Comparison of ENCODE assay signal across 7 mouse cellular contexts in the genomic region with DNA sequence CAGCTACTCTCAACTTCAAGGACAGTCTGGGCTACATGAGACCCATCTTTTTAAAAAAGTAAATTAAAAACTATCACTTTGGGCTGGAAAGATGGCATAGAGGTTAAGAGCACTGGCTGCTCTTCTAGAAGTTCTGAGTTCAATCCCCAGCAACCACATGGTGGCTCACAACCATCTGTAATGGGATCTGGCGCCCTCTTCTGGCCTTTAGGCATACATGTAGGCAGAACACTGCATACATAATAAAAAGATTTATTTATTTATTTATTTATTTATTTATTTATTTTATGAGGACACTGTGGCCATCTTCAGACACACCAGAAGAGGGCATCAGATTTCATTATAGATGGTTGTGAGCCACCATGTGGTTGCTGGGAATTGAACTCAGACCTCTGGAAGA. TPM values are rescaled to one million over a fixed set of nuclear protein-coding genes. Genes with fewer than 3 reads are reported as not detected.
DNase-seq lines count a peak whose midpoint lies in the region; ATAC-seq and TF ChIP-seq lines count a peak whose summit lies in the region.
"Not testable (repeated sequence)": the region's sequence is repeated elsewhere in the genome, so short reads cannot be mapped to it uniquely, and the experiment has no call there.

No protein-coding gene starts in this region.

- TF ChIP-seq EP300 in heart, postnatal 0 days (IDR thresholded peaks at IDR 0.05; ENCODE audit: low read depth): not testable (repeated sequence)

- not testable (repeated sequence) for ATAC-seq in heart, postnatal 0 days (ENCODE audit: insufficient read depth, low read depth)

- not testable (repeated sequence) for H3K4me1 ChIP-seq in heart, postnatal 0 days (ENCODE audit: control insufficient read depth, insufficient read depth)

- not testable (repeated sequence) for H3K4me2 ChIP-seq in heart, postnatal 0 days (ENCODE audit: low read depth, low read length)

- H3K9me3 ChIP-seq in heart, postnatal 0 days (replicated peaks; ENCODE audit: control insufficient read depth, low read length): not testable (repeated sequence)

- H3K27me3 ChIP-seq in heart, postnatal 0 days (ENCODE audit: control insufficient read depth, insufficient read depth, low read length): not testable (repeated sequence)

- not testable (repeated sequence) for H3K27ac ChIP-seq in heart, postnatal 0 days (ENCODE audit: low read depth); layer of hippocampus, adult 2 months

- peak; percentile 74 for DNase-seq in CD4-positive, CD25-positive, alpha-beta regulatory T cell, adult 2 months (ENCODE audit: low read depth, low spot score)
- DNase-seq in R1 (ENCODE audit: low read depth, low spot score): peak; percentile 57
- peak; percentile 15 to 43 for DNase-seq in cerebellum, postnatal 10 days
- not testable (repeated sequence) for DNase-seq in heart, postnatal 0 days (ENCODE audit: low spot score); layer of hippocampus, adult 2 months (ENCODE audit: low spot score in 2 of 2)
- DNase-seq in lung, postnatal 25 days (ENCODE audit: low spot score): peak; percentile 21
- peak; percentile 39 for DNase-seq in retina, postnatal 1 day

- not testable (repeated sequence) for H3K36me3 ChIP-seq in heart, postnatal 0 days (replicated peaks; ENCODE audit: control insufficient read depth, insufficient read depth, low read length)

- TF ChIP-seq CTCF in heart, postnatal 0 days (IDR thresholded peaks at IDR 0.05; ENCODE audit: low read depth): peak; percentile 20; the same call in 1 of the 2 replicates
- peak; percentile 65 for TF ChIP-seq CTCF in layer of hippocampus, adult 2 months (conservative IDR thresholded peaks at IDR 0.05)

- not testable (repeated sequence) for H3K4me3 ChIP-seq in heart, postnatal 0 days (ENCODE audit: low read depth, low read length); layer of hippocampus, adult 2 months

- 45% methylated on average over 1 of the region's 1 CpGs for WGBS in heart, postnatal 0 days

- not testable (repeated sequence) for H3K9ac ChIP-seq in heart, postnatal 0 days (replicated peaks; ENCODE audit: low read depth, low read length)

RNA-seq across cellular contexts. Expression of a gene that starts 3.8 kb away (rescaled TPM):
- total RNA-seq in heart, postnatal 0 days (2014; rRNA removed; ENCODE audit: low replicate concordance): 0.62 and 5.7 TPM in 2 replicates
- 0.44 and 0.51 TPM in 2 replicates for polyA plus RNA-seq in heart, postnatal 0 days (2015; fragmentation: Nextera tagmentation; extraction: Ambion mirVana)
- 10 to 100 TPM; 29.7 to 32.2 TPM for total RNA-seq in layer of hippocampus, adult 2 months (2021)

RNA-seq across cellular contexts. Expression of a gene that starts 25.0 kb away (rescaled TPM):
- 16.6 and 19.0 TPM in 2 replicates for total RNA-seq in heart, postnatal 0 days (2014; rRNA removed; ENCODE audit: low replicate concordance)
- polyA plus RNA-seq in heart, postnatal 0 days (2015; fragmentation: Nextera tagmentation; extraction: Ambion mirVana): 10.5 and 10.7 TPM in 2 replicates
- 10 to 100 TPM; 40.4 TPM for total RNA-seq in layer of hippocampus, adult 2 months (2021)

RNA-seq across cellular contexts. Expression of a gene that starts 25.2 kb away (rescaled TPM):
- total RNA-seq in heart, postnatal 0 days (2014; rRNA removed; ENCODE audit: low replicate concordance): 24.1 and 75.9 TPM in 2 replicates
- 210 and 213 TPM in 2 replicates for polyA plus RNA-seq in heart, postnatal 0 days (2015; fragmentation: Nextera tagmentation; extraction: Ambion mirVana)
- 10 to 100 TPM; 52.0 to 53.8 TPM for total RNA-seq in layer of hippocampus, adult 2 months (2021)
